Mouse (Mus musculus) left cerebral cortex, postnatal 10 days (tissue): ENCODE results near the gene Gramd1b. TPM values are rescaled to one million over a fixed set of nuclear protein-coding genes. Genes with fewer than 3 reads are reported as not detected.

Source experiments
- DNase-seq, 2 experiments: peaks; one replicate each; pipeline ENCODE4 v3.0.0; 2021 to 2022; ENCODE audit warnings: low spot score in 2 of 2, mixed read lengths in 1 of 2; ENCODE audit errors: extremely low spot score in 1 of 2
- intact Hi-C: fragments of 180-260 bp; cut with DNase I; formaldehyde crosslinking; loops from one replicate; pipeline ENCODE4 v1.15.1; 2025
- total RNA-seq, 2 experiments: library from RNA; stranded (reverse); gene quantifications; 2 replicates each; pipeline ENCODE4 v1.2.3; 2021

The Gramd1b gene
- total RNA-seq, 2 experiments from 2014 or later: 128 to 136 TPM

DNA sequence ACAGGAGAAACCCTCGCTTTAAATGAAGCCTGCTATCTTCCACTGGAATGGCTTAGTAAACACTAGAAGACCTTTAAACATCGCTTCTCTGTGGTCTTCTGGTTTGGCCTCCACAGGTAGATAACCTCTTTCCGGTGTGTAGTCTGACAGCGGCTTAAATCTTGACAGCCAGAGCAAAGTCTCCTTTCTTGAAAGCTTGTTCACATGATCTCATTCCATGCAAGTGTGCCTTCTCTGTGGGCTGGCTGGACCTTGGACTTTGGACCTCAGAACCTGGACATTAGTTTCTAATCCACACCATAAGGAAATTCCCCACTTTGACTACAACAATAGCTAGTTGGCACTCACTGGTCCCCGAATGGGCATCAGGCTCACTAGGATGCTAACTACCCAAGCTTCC lies 65.6 kb downstream of the Gramd1b start:
- no peak for DNase-seq
- intact Hi-C loops: no loop called here

GRCm38 (mm10) chr9:40462401-40462800 lies 68.8 kb downstream of the Gramd1b start:
- DNase-seq: no peak
- intact Hi-C loops: no loop called here

DNA sequence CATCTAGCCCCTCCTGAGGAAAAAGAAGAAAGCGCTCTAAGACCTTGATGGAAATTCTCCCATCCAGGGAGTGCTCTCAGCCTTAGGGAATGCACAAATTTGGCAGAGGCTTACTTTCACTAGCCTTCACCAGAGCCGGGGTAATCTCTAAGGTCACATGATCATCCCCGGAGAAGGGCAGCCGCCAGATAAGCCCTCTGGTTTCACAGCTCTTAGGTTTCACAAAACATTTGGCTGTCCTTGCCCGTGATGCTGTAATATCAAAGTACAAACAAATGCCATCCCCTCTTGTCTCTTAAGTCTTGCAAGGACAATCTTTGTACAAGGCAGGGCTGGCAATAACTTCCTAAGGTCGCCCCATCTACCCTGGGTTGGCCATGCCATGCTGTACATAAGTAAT lies 70.4 kb downstream of the Gramd1b start:
- DNase-seq: no peak
- intact Hi-C loops: no loop called here

DNA sequence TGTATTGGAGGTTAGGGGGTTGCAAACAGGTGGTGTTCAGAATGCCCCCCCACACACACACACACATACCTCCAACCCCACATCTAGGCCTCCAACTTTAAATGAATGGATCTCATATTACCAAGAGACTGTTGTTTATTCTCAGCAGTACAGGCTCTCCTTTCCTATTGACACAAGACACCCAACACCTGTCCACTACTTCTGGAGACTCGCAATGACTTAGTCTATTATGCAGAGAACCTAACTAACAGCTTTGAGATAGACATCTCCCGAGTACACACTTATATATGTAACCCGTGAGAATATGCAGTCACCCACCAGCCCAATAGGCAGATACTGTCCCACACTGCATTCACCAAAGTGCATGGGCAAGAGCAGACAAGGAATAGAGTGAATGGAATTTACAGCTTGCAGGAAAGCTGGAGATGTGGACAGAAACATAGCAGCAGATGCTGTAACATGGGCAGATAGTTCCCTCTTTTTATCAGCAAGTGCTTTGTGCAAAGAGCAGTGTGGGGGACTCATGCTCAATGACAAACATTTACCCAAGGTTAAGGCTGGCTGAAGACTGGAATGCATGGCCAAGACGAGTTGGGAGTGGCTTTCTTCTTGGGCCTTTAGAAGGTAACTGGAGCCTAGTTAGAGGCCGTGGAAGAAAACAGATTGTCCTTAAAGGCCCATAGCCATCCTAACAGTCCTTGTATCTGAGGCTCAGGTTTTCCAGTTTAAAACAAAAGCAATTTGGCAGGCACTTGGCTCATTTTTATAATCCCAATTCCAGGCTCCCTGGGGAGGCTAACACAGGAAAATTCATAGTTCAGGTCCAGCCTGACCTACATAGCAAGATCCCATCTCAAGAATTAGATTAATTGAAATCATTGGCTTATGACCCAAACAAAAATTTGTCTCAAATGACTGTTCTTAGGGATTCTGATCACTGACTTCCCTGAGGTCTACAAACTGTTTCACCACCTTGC lies 71.6 kb downstream of the Gramd1b start:
- no peak for DNase-seq
- intact Hi-C loops: no loop called here

DNA sequence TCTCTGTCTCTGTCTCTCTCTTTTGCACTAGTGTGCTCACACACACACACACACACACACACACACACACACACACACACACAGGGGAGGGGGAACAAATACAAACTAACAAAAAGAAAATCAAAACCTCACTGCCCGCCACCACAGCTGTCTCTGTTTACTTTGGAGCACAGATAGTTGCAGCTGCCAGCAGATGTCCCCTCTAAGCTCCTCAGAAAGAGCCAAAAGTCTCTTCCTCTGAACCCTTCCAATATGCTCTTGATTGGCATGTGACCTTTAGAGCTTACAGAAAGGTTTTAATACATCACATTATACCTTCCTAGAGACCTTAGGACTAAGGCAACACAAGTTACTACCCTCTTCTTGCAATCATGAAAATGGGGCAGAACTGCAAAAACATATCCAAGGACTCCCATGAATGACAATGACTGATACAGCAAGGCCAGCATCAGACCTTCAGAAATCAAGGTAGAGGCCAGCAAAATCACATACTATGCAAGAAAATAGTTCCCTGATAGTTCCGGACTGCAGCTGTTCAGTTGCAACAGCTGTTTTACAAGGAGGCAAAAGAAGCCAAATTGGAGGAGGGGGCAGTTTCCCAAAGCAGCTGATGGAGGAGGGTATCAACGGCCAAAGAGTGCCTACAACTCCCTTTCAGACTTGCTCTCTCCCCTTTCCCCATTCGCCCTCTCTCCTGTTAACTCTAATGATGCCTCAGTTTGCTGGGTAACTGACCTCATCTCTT lies 72.5 kb downstream of the Gramd1b start:
- no peak for DNase-seq
- intact Hi-C loops: no loop called here

GRCm38 (mm10) chr9:40457448-40457847 lies 73.7 kb downstream of the Gramd1b start:
- intact Hi-C loops: no loop called here
- no peak for DNase-seq

DNA sequence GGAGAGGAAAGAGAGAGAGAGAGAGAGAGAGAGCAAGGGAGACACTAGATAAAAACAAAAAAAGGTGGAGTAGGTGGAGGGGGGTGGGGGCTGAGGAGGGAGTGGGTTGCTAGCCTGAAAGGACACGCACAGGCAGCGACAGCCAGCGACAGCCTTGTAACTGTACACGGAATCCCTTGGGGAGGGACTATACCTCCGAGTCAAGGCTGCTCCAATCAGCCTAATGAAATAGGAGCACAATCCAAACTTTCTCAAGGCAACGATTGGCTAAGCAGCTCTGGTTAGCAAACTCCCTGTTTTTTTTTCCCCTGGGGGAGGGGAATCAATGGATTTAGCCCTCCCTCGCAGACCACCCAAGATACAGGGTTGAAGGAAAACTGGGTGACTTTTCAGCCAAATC lies 75.0 kb downstream of the Gramd1b start:
- intact Hi-C loops: no loop called here
- DNase-seq: peak; percentile 25 to 40

GRCm38 (mm10) chr9:40455336-40456185 lies 75.6 kb downstream of the Gramd1b start:
- intact Hi-C loops: no loop called here

DNA sequence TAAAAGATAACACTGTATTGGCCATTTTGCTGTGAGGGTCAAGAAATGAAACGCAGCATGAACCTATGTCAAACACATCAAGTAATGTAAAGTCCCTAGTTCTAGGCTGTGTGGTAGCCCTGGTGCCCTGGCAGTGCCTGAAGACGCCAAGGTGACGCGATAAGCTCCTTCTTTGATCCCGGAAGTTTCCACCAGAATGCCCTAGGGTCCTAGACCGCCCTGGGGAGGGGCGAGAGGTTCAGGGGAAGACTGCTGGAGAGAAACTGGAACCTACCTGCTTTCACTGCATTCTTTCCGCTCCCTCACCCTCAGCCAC lies 76.2 kb downstream of the Gramd1b start:
- no peak for DNase-seq
- intact Hi-C loops: no loop called here

More at GRCm38 (mm10) chr9:40455336-40456185, 75.6 kb downstream of the Gramd1b start:
- peak; percentile 23 to 81 for DNase-seq

DNA sequence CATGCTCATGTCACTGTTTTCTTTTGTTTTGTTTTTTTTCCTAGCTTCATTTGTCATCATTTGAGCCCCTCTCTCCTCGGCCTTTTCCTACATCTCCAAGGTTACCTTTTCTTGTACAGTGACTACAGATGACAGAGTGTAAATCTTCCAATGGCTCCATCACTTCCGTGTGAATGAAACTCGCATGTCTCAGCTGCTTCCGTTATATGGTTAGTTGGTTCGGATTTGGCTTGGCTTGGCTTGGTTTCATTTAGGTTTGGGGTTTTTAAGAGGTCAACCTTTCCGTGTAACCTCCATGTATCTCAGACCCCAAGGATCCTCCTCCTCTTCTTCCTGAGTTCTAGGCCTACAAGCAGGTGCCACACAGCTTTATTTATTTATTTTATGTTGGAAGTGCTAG lies 77.3 kb downstream of the Gramd1b start:
- intact Hi-C loops: loop anchor here (5.0 kb wide), 1 partner anchor 128 kb away; no protein-coding TSS in a partner anchor
- DNase-seq: no peak

GRCm38 (mm10) chr9:40452208-40452607 lies 79.0 kb downstream of the Gramd1b start:
- no peak for DNase-seq
- intact Hi-C loops: loop anchor here (5.0 kb wide), 1 partner anchor 130 kb away; no protein-coding TSS in a partner anchor

DNA sequence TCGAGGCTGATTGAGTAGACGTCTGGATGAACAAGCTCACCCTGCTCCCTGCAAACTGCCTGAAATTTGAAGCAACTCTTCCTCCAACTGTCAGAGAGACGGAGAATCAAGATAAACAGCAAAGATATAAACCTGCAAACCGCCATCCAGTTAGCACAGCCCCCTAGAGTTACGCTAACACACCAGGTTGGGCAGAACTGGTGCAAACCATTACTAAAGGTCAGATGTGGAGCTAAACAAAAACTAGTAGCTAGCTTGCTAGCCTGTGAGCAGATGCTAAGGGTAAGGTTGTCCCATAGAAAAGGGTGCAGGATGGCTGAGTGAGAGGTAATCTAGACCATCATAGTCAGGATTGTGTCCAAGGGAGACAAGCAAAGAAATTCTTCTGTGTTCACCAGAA lies 80.4 kb downstream of the Gramd1b start:
- intact Hi-C loops: loop anchor here (5.0 kb wide), 1 partner anchor 132 kb away; no protein-coding TSS in a partner anchor
- DNase-seq: no peak

DNA sequence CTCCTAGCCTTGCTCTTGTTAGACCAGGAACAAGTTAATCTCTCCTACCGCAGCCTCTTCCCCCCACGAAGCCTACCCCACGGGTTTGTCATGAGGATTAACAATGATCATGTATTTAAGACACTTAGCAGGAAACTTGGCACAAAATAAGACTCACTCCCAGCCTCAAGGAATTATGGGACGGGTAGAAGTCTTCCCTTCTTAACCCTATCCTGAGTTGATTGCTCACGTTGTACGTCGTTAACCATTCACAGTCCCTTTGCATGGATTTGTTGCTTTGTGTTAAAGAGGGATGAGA lies 80.8 kb downstream of the Gramd1b start:
- intact Hi-C loops: loop anchor here (5.0 kb wide), 1 partner anchor 132 kb away; no protein-coding TSS in a partner anchor
- no peak for DNase-seq

- no peak for DNase-seq
- intact Hi-C loops: loop anchor here (5.0 kb wide), 1 partner anchor 132 kb away; no protein-coding TSS in a partner anchor
Measured at GRCm38 (mm10) chr9:40449610-40450416, 81.4 kb downstream of the Gramd1b start.

- intact Hi-C loops: no loop called here
- no peak for DNase-seq
Measured at GRCm38 (mm10) chr9:40448646-40449243, 82.4 kb downstream of the Gramd1b start.

DNA sequence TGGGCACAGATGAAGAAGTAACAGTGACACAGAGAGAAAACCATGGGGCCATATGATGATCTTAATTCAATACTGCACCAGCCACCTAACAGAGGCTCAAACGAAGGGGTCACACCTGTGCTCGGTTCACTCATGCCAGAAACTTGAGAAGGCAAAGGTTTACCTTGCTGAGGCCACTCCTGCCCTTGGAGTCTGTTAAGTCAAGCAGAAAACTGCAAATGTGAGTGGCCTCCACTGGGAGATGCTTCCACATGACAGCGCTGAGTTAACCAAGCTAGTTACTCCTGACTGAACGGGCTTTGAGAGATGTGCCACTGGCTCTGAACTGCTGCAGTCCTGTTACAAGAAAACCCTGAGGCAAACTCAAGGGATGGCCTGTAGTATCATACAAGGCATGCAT lies 83.9 kb downstream of the Gramd1b start:
- intact Hi-C loops: no loop called here
- no peak for DNase-seq

- intact Hi-C loops: no loop called here
- no peak for DNase-seq
Measured at GRCm38 (mm10) chr9:40444961-40445360, 86.2 kb downstream of the Gramd1b start.

- intact Hi-C loops: no loop called here
- DNase-seq: no peak
Measured at GRCm38 (mm10) chr9:40442784-40443183, 88.4 kb downstream of the Gramd1b start.
